15 mouse cellular contexts compared by ENCODE assay signal in the genomic region with DNA sequence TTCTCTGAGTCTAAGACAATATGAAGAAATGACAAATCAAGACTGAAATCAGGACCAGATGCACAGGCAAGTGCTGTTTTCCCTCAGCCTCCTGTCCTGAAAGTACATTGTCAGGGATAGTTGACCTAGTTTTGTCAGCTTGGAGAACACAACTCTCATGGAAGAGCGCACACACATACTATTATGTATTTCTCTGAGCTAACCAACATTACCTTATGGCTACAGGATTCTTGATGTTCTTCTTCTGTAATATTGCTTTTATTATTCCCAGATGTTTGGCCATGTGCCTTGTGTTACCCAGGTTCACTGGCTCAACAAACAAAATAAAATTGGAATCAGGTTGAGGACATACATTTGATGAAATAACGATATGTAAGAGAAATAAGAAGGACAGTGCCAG.
"Had no signal": no experiment of that assay in that cellular context is flagged by ENCODE, and none has a peak within 500 bp of the region (broad histone marks: within the 10 kb centered on the region; RNA-seq: fewer than 3 reads in every experiment).

No protein-coding gene starts in this region.

- H3K27me3 ChIP-seq: kidney, embryonic 15.5 days; limb, embryonic 12.5 days; liver, embryonic 12.5 days; lung, embryonic 15.5 days; megakaryocyte, embryonic 14.5 days; midbrain, embryonic 15.5 days; neural tube, embryonic 12.5 days; stomach, embryonic 15.5 days had no signal

- H3K9ac ChIP-seq: kidney, embryonic 15.5 days; limb, embryonic 12.5 days; liver, embryonic 12.5 days; lung, embryonic 15.5 days; midbrain, embryonic 15.5 days; neural tube, embryonic 12.5 days; stomach, embryonic 15.5 days had no signal

- H3K27ac ChIP-seq: kidney, embryonic 15.5 days; limb, embryonic 12.5 days; liver, embryonic 12.5 days; lung, embryonic 15.5 days; macrophage; midbrain, embryonic 15.5 days; neural tube, embryonic 12.5 days; stomach, embryonic 15.5 days had no signal

- ATAC-seq: liver, embryonic 12.5 days; midbrain, embryonic 15.5 days had no signal

- H3K4me3 ChIP-seq: kidney, embryonic 15.5 days; limb, embryonic 12.5 days; liver, embryonic 12.5 days; lung, embryonic 15.5 days; megakaryocyte, embryonic 14.5 days; midbrain, embryonic 15.5 days; neural tube, embryonic 12.5 days; stomach, embryonic 15.5 days had no signal

- H3K4me1 ChIP-seq: kidney, embryonic 15.5 days; limb, embryonic 12.5 days; liver, embryonic 12.5 days; lung, embryonic 15.5 days; megakaryocyte, embryonic 14.5 days; midbrain, embryonic 15.5 days; neural tube, embryonic 12.5 days; stomach, embryonic 15.5 days had no signal

- H3K4me2 ChIP-seq: kidney, embryonic 15.5 days; limb, embryonic 12.5 days; liver, embryonic 12.5 days; lung, embryonic 15.5 days; midbrain, embryonic 11.5 days; midbrain, embryonic 15.5 days; neural tube, embryonic 12.5 days; stomach, embryonic 15.5 days had no signal

- H3K36me3 ChIP-seq: kidney, embryonic 15.5 days; limb, embryonic 12.5 days; liver, embryonic 12.5 days; lung, embryonic 15.5 days; midbrain, embryonic 15.5 days; neural tube, embryonic 12.5 days; stomach, embryonic 15.5 days had no signal

- H3K9me3 ChIP-seq: kidney, embryonic 15.5 days; limb, embryonic 12.5 days; liver, embryonic 12.5 days; lung, embryonic 15.5 days; midbrain, embryonic 15.5 days; neural tube, embryonic 12.5 days; stomach, embryonic 15.5 days had no signal

- DNase-seq: kidney, adult 2 months; kidney, postnatal 25 days; lung, postnatal 14 days; thymus, adult 2 months; thymus, postnatal 25 days had no signal
